Mouse (Mus musculus) mesoderm, embryonic 11.5 days (tissue): ENCODE data around the gene Tuba1a.
A peak's percentile ranks its signal among the peaks of the same experiment; 100 is the strongest.

ENCODE experiments used
- DNase-seq: peaks from one replicate; pipeline ENCODE4 v3.0.0-alpha.2; 2012; ENCODE audit warnings: low read depth, low spot score

Tuba1a gene

GRCm38 (mm10) chr15:98953401-98954356, at the start of gene Tuba1a, which contains the start of gene Gm49450:
Tuba1a (minus strand) TSS chr15:98953703.
Gm49450 (minus strand) TSS chr15:98953551.
- DNase-seq, result peak; percentile 99

GRCm38 (mm10) chr15:99001451-99001931, 48.0 kb upstream of the Tuba1a start:
- DNase-seq, result no peak

GRCm38 (mm10) chr15:99000535-99001283, 47.2 kb upstream of the Tuba1a start:
- peak; percentile 67 for DNase-seq

GRCm38 (mm10) chr15:98998775-98999157, 45.3 kb upstream of the Tuba1a start:
- no peak for DNase-seq

- DNase-seq, result no peak
These were observed 44.7 kb upstream of the Tuba1a start for GRCm38 (mm10) chr15:98997938-98998774.

GRCm38 (mm10) chr15:98996840-98997239, 43.3 kb upstream of the Tuba1a start:
- no peak for DNase-seq

GRCm38 (mm10) chr15:98994957-98995520, 41.5 kb upstream of the Tuba1a start:
- no peak for DNase-seq

- DNase-seq, result peak; percentile 94
These were observed 40.4 kb upstream of the Tuba1a start for GRCm38 (mm10) chr15:98993865-98994264.

GRCm38 (mm10) chr15:98993093-98993793, 39.7 kb upstream of the Tuba1a start:
- DNase-seq, result peak; percentile 97

- no peak for DNase-seq
These were observed 38.8 kb upstream of the Tuba1a start for GRCm38 (mm10) chr15:98992086-98992912.

- no peak for DNase-seq
These were observed 38.1 kb upstream of the Tuba1a start for GRCm38 (mm10) chr15:98991540-98992050.

- no peak for DNase-seq
These were observed 37.4 kb upstream of the Tuba1a start for GRCm38 (mm10) chr15:98990669-98991539.

- DNase-seq, result no peak
These were observed 36.4 kb upstream of the Tuba1a start for GRCm38 (mm10) chr15:98989701-98990430.

GRCm38 (mm10) chr15:98988787-98989186, 35.3 kb upstream of the Tuba1a start:
- DNase-seq, result no peak

- DNase-seq, result no peak
These were observed 34.2 kb upstream of the Tuba1a start for GRCm38 (mm10) chr15:98987661-98988181.

GRCm38 (mm10) chr15:98987077-98987630, 33.7 kb upstream of the Tuba1a start:
- no peak for DNase-seq
